Mouse (Mus musculus): Measurements from ENCODE around the gene H2-T22. TPM values are rescaled to one million over a fixed set of nuclear protein-coding genes. Genes with fewer than 3 reads are reported as not detected.

H2-T22 gene
- polyA plus RNA-seq, 1 experiment from 2014 or later, result 18.8 TPM

- WGBS, result 92% methylated on average over 7 of the region's 7 CpGs
- no peaks in the 10 kb centered on the region for H3K27me3 ChIP-seq
- no peak overlapping the region for H3K9ac ChIP-seq
- peaks cover 6% of the 10 kb centered on the region; the same call in 1 of the 2 replicates for H3K9me3 ChIP-seq
- H3K27ac ChIP-seq, result no peak overlapping the region
- no peak for ATAC-seq (ENCODE audit: low FRiP score, low read depth)
- H3K36me3 ChIP-seq, result peaks cover 11% of the 10 kb centered on the region
- no peak overlapping the region for H3K4me2 ChIP-seq (replicated peaks)
- H3K4me3 ChIP-seq, result no peak overlapping the region
- H3K4me1 ChIP-seq, result no peaks in the 10 kb centered on the region
These were observed 39.2 kb downstream of the H2-T22 start for GRCm38 (mm10) chr17:36003331-36003730.

DNA sequence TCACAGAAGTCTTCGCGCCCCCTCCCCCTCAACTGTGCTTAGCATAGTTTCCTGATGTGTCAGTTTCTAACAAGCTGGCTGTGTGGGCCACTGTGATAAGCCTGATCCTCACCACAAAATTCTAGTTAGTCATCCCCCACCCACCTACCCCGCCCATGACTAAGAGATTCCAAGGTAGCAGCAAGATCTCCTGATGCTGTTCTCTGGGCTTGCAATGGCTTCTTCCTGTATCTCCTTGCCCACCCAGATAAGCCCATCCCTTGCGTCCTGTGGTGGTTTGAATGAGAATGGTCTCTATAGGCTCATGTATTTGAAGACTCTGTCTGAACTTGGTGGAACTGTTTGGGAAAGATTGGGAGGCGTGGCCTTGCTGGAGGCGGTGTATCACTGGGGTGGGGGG, 40.6 kb downstream of the H2-T22 start:
- Histone ChIP-seq H3K4me3 (no peak overlapping the region), H3K4me1 (peaks cover 5% of the 10 kb centered on the region; the same call in 1 of the 2 replicates), H3K27ac (no peak overlapping the region), H3K36me3 (peaks cover 11% of the 10 kb centered on the region), H3K9ac (no peak overlapping the region), H3K9me3 (peaks cover 6% of the 10 kb centered on the region; the same call in 1 of the 2 replicates), H3K4me2 (replicated peaks) (no peak overlapping the region), H3K27me3 (no peaks in the 10 kb centered on the region)
- WGBS, result 96% methylated on average over 6 of the region's 6 CpGs
- ATAC-seq (ENCODE audit: low FRiP score, low read depth), result no peak

GRCm38 (mm10) chr17:36001121-36001897, 41.2 kb downstream of the H2-T22 start:
- Histone ChIP-seq H3K4me3 (no peak overlapping the region), H3K27me3 (no peaks in the 10 kb centered on the region), H3K4me2 (replicated peaks) (no peak overlapping the region), H3K9ac (no peak overlapping the region), H3K4me1 (peaks cover 5% of the 10 kb centered on the region; the same call in 1 of the 2 replicates), H3K9me3 (no peaks in the 10 kb centered on the region), H3K27ac (no peak overlapping the region), H3K36me3 (peaks cover 5% of the 10 kb centered on the region; the same call in 1 of the 2 replicates)
- WGBS, result 92% methylated on average over 12 of the region's 12 CpGs
- no peak for ATAC-seq (ENCODE audit: low FRiP score, low read depth)

GRCm38 (mm10) chr17:36000349-36000748, 42.2 kb downstream of the H2-T22 start:
- H3K27ac ChIP-seq, result no peak overlapping the region
- no peak overlapping the region for H3K4me3 ChIP-seq
- no peaks in the 10 kb centered on the region for H3K9me3 ChIP-seq
- H3K4me1 ChIP-seq, result peaks cover 13% of the 10 kb centered on the region
- no peaks in the 10 kb centered on the region for H3K27me3 ChIP-seq
- WGBS, result 83% methylated on average over 4 of the region's 4 CpGs
- ATAC-seq (ENCODE audit: low FRiP score, low read depth), result no peak
- no peaks in the 10 kb centered on the region for H3K36me3 ChIP-seq
- no peak overlapping the region for H3K9ac ChIP-seq
- no peak overlapping the region for H3K4me2 ChIP-seq (replicated peaks)

DNA sequence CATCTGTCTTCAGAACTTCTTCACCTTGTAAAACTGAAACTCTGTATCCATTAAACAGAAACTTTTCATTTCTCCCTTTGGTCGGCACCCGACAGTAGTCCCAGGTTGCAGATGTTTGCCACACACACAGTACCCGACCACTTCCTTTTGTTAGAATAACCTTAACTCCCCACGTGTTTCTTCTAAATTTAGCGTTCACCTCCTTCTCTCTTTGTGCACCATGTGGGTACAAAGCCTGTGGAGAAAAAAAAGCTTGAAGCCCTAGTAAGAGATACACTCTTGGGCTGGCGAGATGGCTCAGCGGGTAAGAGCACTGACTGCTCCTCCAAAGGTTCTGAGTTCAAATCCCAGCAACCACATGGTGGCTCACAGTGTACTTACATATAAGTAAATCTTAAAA, 43.2 kb downstream of the H2-T22 start:
- Histone ChIP-seq H3K4me2 (replicated peaks) (no peak overlapping the region), H3K4me3 (no peak overlapping the region), H3K27ac (no peak overlapping the region), H3K4me1 (peaks cover 18% of the 10 kb centered on the region), H3K36me3 (no peaks in the 10 kb centered on the region), H3K9me3 (no peaks in the 10 kb centered on the region), H3K27me3 (no peaks in the 10 kb centered on the region), H3K9ac (no peak overlapping the region)
- ATAC-seq (ENCODE audit: low FRiP score, low read depth), result no peak
- WGBS, result 86% methylated on average over 7 of the region's 7 CpGs

DNA sequence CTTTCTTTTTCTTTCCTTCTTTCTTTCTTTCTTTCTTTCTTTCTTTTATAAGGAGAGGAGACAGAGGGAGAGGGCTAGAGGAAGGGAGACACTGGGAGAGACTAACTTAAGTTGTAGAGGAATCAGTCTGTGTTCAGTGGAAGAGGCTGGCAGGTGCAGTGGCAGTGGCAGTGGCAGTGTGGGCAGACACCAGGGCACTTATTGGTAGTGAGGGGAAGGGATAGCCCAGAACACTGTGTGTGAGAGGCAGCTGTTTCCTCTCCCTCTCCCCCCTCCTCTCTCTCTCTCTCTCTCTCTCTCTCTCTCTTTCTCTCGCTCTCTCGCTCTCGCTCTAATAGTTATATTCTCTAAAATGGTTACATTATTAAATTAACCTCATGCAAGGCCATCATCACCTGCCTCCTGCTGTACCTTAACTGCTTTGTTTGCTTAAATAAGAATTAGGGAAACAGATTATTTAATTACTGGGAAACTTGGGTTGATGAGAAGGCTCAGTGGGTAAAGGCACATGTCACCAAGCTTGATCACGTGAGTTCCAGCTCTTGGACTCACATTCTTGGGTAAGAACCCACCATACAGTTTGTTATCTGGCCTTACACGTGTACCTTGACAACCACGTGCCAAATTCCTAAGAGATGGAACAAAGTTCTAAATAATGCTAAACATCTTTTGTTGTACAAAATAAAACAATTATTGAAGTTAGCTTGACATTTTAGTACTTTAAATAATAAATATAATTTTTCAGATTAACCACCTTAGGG, 43.8 kb downstream of the H2-T22 start:
- no peaks in the 10 kb centered on the region for H3K9me3 ChIP-seq
- no peak for ATAC-seq (ENCODE audit: low FRiP score, low read depth)
- WGBS, result 89% methylated on average over 6 of the region's 6 CpGs
- no peaks in the 10 kb centered on the region for H3K27me3 ChIP-seq
- H3K4me2 ChIP-seq (replicated peaks), result no peak overlapping the region
- no peak overlapping the region for H3K27ac ChIP-seq
- H3K9ac ChIP-seq, result no peak overlapping the region
- H3K36me3 ChIP-seq, result no peaks in the 10 kb centered on the region
- H3K4me3 ChIP-seq, result no peak overlapping the region
- peaks cover 18% of the 10 kb centered on the region for H3K4me1 ChIP-seq

- Histone ChIP-seq H3K27ac (no peak overlapping the region), H3K4me3 (no peak overlapping the region), H3K36me3 (no peaks in the 10 kb centered on the region), H3K4me1 (peaks cover 18% of the 10 kb centered on the region), H3K9ac (no peak overlapping the region), H3K4me2 (replicated peaks) (no peak overlapping the region), H3K27me3 (no peaks in the 10 kb centered on the region), H3K9me3 (no peaks in the 10 kb centered on the region)
- ATAC-seq (ENCODE audit: low FRiP score, low read depth), result no peak
- 61% methylated on average over 12 of the region's 12 CpGs for WGBS
These were observed 44.6 kb downstream of the H2-T22 start for GRCm38 (mm10) chr17:35997713-35998510.

DNA sequence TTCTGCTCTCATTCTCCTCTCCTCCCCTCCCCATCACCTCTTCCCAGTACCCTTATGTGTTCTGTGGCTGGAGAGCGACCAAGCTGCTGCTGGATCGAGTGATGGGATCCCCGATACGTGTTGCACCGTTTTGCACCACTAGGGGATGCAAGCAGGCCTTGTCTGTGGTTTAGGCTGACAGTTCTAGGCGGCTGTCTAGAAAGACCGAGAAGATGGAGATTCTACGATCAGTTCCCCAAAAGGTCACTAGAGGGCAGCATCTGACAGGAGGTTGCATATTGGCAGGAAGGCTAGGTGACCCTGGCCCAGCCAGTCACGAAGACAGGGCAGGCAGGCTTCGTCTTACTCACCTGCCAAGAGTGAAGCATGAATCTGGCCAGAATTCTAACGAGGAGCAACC, 45.6 kb downstream of the H2-T22 start:
- Histone ChIP-seq H3K36me3 (no peaks in the 10 kb centered on the region), H3K27me3 (no peaks in the 10 kb centered on the region), H3K4me2 (replicated peaks) (no peak overlapping the region), H3K27ac (no peak overlapping the region), H3K9ac (no peak overlapping the region), H3K4me3 (no peak overlapping the region), H3K4me1 (peaks cover 18% of the 10 kb centered on the region), H3K9me3 (no peaks in the 10 kb centered on the region)
- ATAC-seq (ENCODE audit: low FRiP score, low read depth), result peak; percentile 63; the same call in 1 of the 2 replicates
- 4% methylated on average over 11 of the region's 11 CpGs for WGBS

DNA sequence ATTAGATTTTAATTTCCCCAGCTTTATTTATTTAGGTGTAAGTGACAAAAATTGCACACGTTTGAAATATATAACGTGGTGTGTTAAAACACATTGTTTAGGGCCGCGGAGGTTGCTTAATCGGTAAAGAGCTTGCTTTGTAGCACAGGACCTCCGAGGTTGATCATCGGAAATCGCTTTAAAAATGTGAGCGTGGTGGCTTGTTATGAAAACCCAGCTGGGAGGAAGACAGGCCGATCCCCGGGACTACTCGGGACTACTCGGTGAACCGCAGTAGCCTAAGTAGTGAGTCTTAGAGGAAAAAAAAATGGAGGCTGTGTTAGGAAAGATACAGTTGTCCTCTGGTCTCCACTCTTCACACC, 47.7 kb downstream of the H2-T22 start:
- H3K4me1 ChIP-seq, result peaks cover 18% of the 10 kb centered on the region
- WGBS, result 2% methylated on average over 14 of the region's 14 CpGs
- H3K36me3 ChIP-seq, result peaks cover 1% of the 10 kb centered on the region
- peak overlapping the region; percentile 83 for H3K4me2 ChIP-seq (replicated peaks)
- H3K27me3 ChIP-seq, result no peaks in the 10 kb centered on the region
- H3K9me3 ChIP-seq, result no peaks in the 10 kb centered on the region
- H3K9ac ChIP-seq, result peak overlapping the region; percentile 72
- H3K27ac ChIP-seq, result 0 out of 2 replicates have a peak overlapping the region, but pooled peaks have one; percentile 28
- peak overlapping the region; percentile 66 for H3K4me3 ChIP-seq
- no peak for ATAC-seq (ENCODE audit: low FRiP score, low read depth)

GRCm38 (mm10) chr17:35994175-35994878, 48.2 kb downstream of the H2-T22 start:
- H3K27ac ChIP-seq, result peak overlapping the region; percentile 28; the same call in 1 of the 2 replicates
- ATAC-seq (ENCODE audit: low FRiP score, low read depth), result peak; percentile 73
- 3% methylated on average over 31 of the region's 31 CpGs for WGBS

GRCm38 (mm10) chr17:35993675-35994074, 48.9 kb downstream of the H2-T22 start:
- Histone ChIP-seq H3K4me1 (peaks cover 18% of the 10 kb centered on the region), H3K4me3 (peak overlapping the region; percentile 66), H3K27me3 (no peaks in the 10 kb centered on the region), H3K9me3 (no peaks in the 10 kb centered on the region), H3K36me3 (peaks cover 13% of the 10 kb centered on the region), H3K9ac (no peak overlapping the region), H3K4me2 (replicated peaks) (peak overlapping the region; percentile 83), H3K27ac (no peak overlapping the region)
- WGBS, result 7% methylated on average over 17 of the region's 17 CpGs
- peak; percentile 79 for ATAC-seq (ENCODE audit: low FRiP score, low read depth)

More at GRCm38 (mm10) chr17:35994175-35994878, 48.2 kb downstream of the H2-T22 start:
- peak overlapping the region; percentile 66 for H3K4me3 ChIP-seq
- H3K27me3 ChIP-seq, result no peaks in the 10 kb centered on the region
- peaks cover 7% of the 10 kb centered on the region for H3K36me3 ChIP-seq
- peaks cover 18% of the 10 kb centered on the region for H3K4me1 ChIP-seq
- H3K9me3 ChIP-seq, result no peaks in the 10 kb centered on the region
- H3K9ac ChIP-seq, result peak overlapping the region; percentile 72
- peak overlapping the region; percentile 83 for H3K4me2 ChIP-seq (replicated peaks)
